Mouse (Mus musculus) neural tube, embryonic 13.5 days (tissue): Measurements from ENCODE around the gene Riok1. TPM values are rescaled to one million over a fixed set of nuclear protein-coding genes. Genes with fewer than 3 reads are reported as not detected.
A peak's percentile ranks its signal among the peaks of the same experiment; 100 is the strongest.

Experiments
- ATAC-seq: fragments of 200-750 bp; cut with Nextera tagmentation; 2 replicates; pipeline ENCODE4 v1.8.0; 2017; ENCODE audit warnings: low read depth, mild to moderate bottlenecking, moderate TSS enrichment, moderate library complexity
- H3K27ac ChIP-seq: fragments of 300-500 bp; sonication (generic); replicated peaks from 2 replicates; pipeline ENCODE4 v1.5.1; 2015; ENCODE audit warnings: moderate library complexity, mild to moderate bottlenecking, inconsistent platforms
- H3K27me3 ChIP-seq: fragments of 300-500 bp; sonication (generic); 2 replicates; pipeline ENCODE4 v1.6.1; 2015; ENCODE audit warnings: mild to moderate bottlenecking, inconsistent platforms
- H3K36me3 ChIP-seq: fragments of 300-500 bp; sonication (generic); 2 replicates; pipeline ENCODE4 v1.6.1; 2015; ENCODE audit warnings: mild to moderate bottlenecking, inconsistent platforms
- H3K4me1 ChIP-seq: fragments of 300-500 bp; sonication (generic); replicated peaks from 2 replicates; pipeline ENCODE4 v1.6.1; 2015; ENCODE audit warnings: inconsistent platforms
- H3K4me2 ChIP-seq: fragments of 300-500 bp; sonication (generic); 2 replicates; pipeline ENCODE4 v1.6.1; 2015; ENCODE audit warnings: inconsistent platforms, mild to moderate bottlenecking, moderate library complexity
- H3K4me3 ChIP-seq: fragments of 300-500 bp; sonication (generic); 2 replicates; pipeline ENCODE4 v1.5.1; 2015; ENCODE audit warnings: mild to moderate bottlenecking, inconsistent platforms
- H3K9ac ChIP-seq: fragments of 300-500 bp; sonication (generic); 2 replicates; pipeline ENCODE4 v1.6.1; 2015; ENCODE audit warnings: moderate library complexity, mild to moderate bottlenecking, inconsistent platforms
- H3K9me3 ChIP-seq: fragments of 300-500 bp; sonication (generic); 2 replicates; pipeline ENCODE4 v1.6.1; 2016; ENCODE audit warnings: inconsistent platforms
- WGBS: fragments of 180-500 bp; shearing (Covaris S2); methylation state at CpG from one replicate; pipeline ENCODE4 v1.1.7; 2015; 5-methylcytosine and 5-hydroxymethylcytosine counted together
- polyA plus RNA-seq: library from polyadenylated mRNA; unstranded; fragments of >200 nt; fragmentation: Nextera tagmentation; extraction: Ambion mirVana; gene quantifications from 2 replicates; pipeline ENCODE4 v1.2.1, GENCODE M21; 2015

Riok1 gene
- polyA plus RNA-seq, 1 experiment from 2014 or later: 54.0 TPM

- no peak overlapping the region for H3K4me3 ChIP-seq
- H3K9ac ChIP-seq: no peak overlapping the region
- no peak overlapping the region for H3K27ac ChIP-seq
- H3K9me3 ChIP-seq: no peaks in the 10 kb centered on the region
- 87% methylated on average over 5 of the region's 5 CpGs for WGBS
- no peaks in the 10 kb centered on the region for H3K27me3 ChIP-seq
- H3K4me2 ChIP-seq: no peak overlapping the region
- H3K36me3 ChIP-seq: no peaks in the 10 kb centered on the region
- no peak for ATAC-seq
- H3K4me1 ChIP-seq: no peaks in the 10 kb centered on the region
These were observed 24.4 kb upstream of the Riok1 start for GRCm38 (mm10) chr13:38012436-38012835.

GRCm38 (mm10) chr13:38015591-38015990 is 21.2 kb upstream of the Riok1 start:
- Histone ChIP-seq H3K27me3 (no peaks in the 10 kb centered on the region), H3K4me1 (no peaks in the 10 kb centered on the region), H3K4me2 (no peak overlapping the region), H3K27ac (no peak overlapping the region), H3K4me3 (no peak overlapping the region), H3K36me3 (no peaks in the 10 kb centered on the region), H3K9ac (no peak overlapping the region), H3K9me3 (no peaks in the 10 kb centered on the region)
- 90% methylated on average over 4 of the region's 4 CpGs for WGBS
- no peak for ATAC-seq

- no peaks in the 10 kb centered on the region for H3K4me1 ChIP-seq
- H3K4me2 ChIP-seq: no peak overlapping the region
- no peaks in the 10 kb centered on the region for H3K9me3 ChIP-seq
- WGBS: 79% methylated on average over 3 of the region's 3 CpGs
- H3K9ac ChIP-seq: no peak overlapping the region
- no peaks in the 10 kb centered on the region for H3K27me3 ChIP-seq
- H3K4me3 ChIP-seq: no peak overlapping the region
- no peaks in the 10 kb centered on the region for H3K36me3 ChIP-seq
- no peak for ATAC-seq
- H3K27ac ChIP-seq: no peak overlapping the region
These were observed 18.0 kb upstream of the Riok1 start for GRCm38 (mm10) chr13:38018791-38019190.

GRCm38 (mm10) chr13:38025874-38026273 is 10.9 kb upstream of the Riok1 start:
- H3K9me3 ChIP-seq: no peaks in the 10 kb centered on the region
- no peak for ATAC-seq
- no peak overlapping the region for H3K4me3 ChIP-seq
- no peaks in the 10 kb centered on the region for H3K36me3 ChIP-seq
- no peaks in the 10 kb centered on the region for H3K4me1 ChIP-seq
- no peaks in the 10 kb centered on the region for H3K27me3 ChIP-seq
- H3K27ac ChIP-seq: no peak overlapping the region
- H3K9ac ChIP-seq: no peak overlapping the region
- WGBS: 41% methylated on average over 4 of the region's 4 CpGs
- H3K4me2 ChIP-seq: no peak overlapping the region

- Histone ChIP-seq H3K27me3 (no peaks in the 10 kb centered on the region), H3K27ac (no peak overlapping the region), H3K4me2 (no peak overlapping the region), H3K36me3 (no peaks in the 10 kb centered on the region), H3K9ac (no peak overlapping the region), H3K4me3 (no peak overlapping the region), H3K9me3 (no peaks in the 10 kb centered on the region), H3K4me1 (no peaks in the 10 kb centered on the region)
- 64% methylated on average over 6 of the region's 6 CpGs for WGBS
- ATAC-seq: no peak
These were observed 9.1 kb upstream of the Riok1 start for GRCm38 (mm10) chr13:38027618-38028248.

GRCm38 (mm10) chr13:38028407-38028806 is 8.4 kb upstream of the Riok1 start:
- no peak for ATAC-seq
- H3K27me3 ChIP-seq: no peaks in the 10 kb centered on the region
- H3K4me2 ChIP-seq: no peak overlapping the region
- no peaks in the 10 kb centered on the region for H3K4me1 ChIP-seq
- H3K9ac ChIP-seq: no peak overlapping the region
- H3K36me3 ChIP-seq: no peaks in the 10 kb centered on the region
- H3K27ac ChIP-seq: no peak overlapping the region
- no peak overlapping the region for H3K4me3 ChIP-seq
- WGBS: 89% methylated on average over 4 of the region's 4 CpGs
- no peaks in the 10 kb centered on the region for H3K9me3 ChIP-seq

- Histone ChIP-seq H3K36me3 (peaks cover 26% of the 10 kb centered on the region), H3K4me2 (peak within 1 kb of the TSS; percentile 97), H3K27ac (peak within 1 kb of the TSS; percentile 76), H3K4me1 (peaks cover 25% of the 10 kb centered on the region), H3K9me3 (no peaks in the 10 kb centered on the region), H3K4me3 (peak within 1 kb of the TSS; percentile 74), H3K9ac (peak within 1 kb of the TSS; percentile 92), H3K27me3 (no peaks in the 10 kb centered on the region)
- peak; percentile 96 for ATAC-seq
- WGBS: under 1% methylated on average over 45 of the region's 47 CpGs
These were observed 371 bp downstream of the Riok1 start, which contains the start of gene Cage1 for GRCm38 (mm10) chr13:38037044-38037687. TSS of gene Cage1 (minus strand) at chr13:38037069.

GRCm38 (mm10) chr13:38037811-38038210 is 1.0 kb downstream of the Riok1 start:
- ATAC-seq: no peak
- Histone ChIP-seq H3K9me3 (no peaks in the 10 kb centered on the region), H3K36me3 (peaks cover 31% of the 10 kb centered on the region), H3K4me1 (peaks cover 25% of the 10 kb centered on the region), H3K27me3 (no peaks in the 10 kb centered on the region), H3K4me3 (peak overlapping the region; percentile 74), H3K9ac (peak overlapping the region; percentile 92), H3K27ac (0 out of 2 replicates have a peak overlapping the region, but pooled peaks have one; percentile 68), H3K4me2 (peak overlapping the region; percentile 97)
- WGBS: 54% methylated on average over 12 of the region's 12 CpGs

GRCm38 (mm10) chr13:38049888-38050287 is 13.1 kb downstream of the Riok1 start:
- H3K9ac ChIP-seq: no peak overlapping the region
- H3K27me3 ChIP-seq: no peaks in the 10 kb centered on the region
- H3K9me3 ChIP-seq: no peaks in the 10 kb centered on the region
- no peak overlapping the region for H3K27ac ChIP-seq
- H3K4me3 ChIP-seq: no peak overlapping the region
- peaks cover 98% of the 10 kb centered on the region for H3K36me3 ChIP-seq
- H3K4me1 ChIP-seq: no peaks in the 10 kb centered on the region
- no peak overlapping the region for H3K4me2 ChIP-seq
- ATAC-seq: no peak
- WGBS: 97% methylated on average over 3 of the region's 3 CpGs

- ATAC-seq: no peak
These were observed 25.9 kb downstream of the Riok1 start for GRCm38 (mm10) chr13:38062678-38063077.

GRCm38 (mm10) chr13:38064854-38065663 is 28.3 kb downstream of the Riok1 start:
- Histone ChIP-seq H3K4me1 (no peaks in the 10 kb centered on the region), H3K9me3 (no peaks in the 10 kb centered on the region), H3K4me3 (no peak overlapping the region), H3K36me3 (peaks cover 37% of the 10 kb centered on the region), H3K27me3 (no peaks in the 10 kb centered on the region), H3K9ac (no peak overlapping the region), H3K27ac (no peak overlapping the region), H3K4me2 (no peak overlapping the region)
- 72% methylated on average over 11 of the region's 11 CpGs for WGBS
- ATAC-seq: peak; percentile 61

More at GRCm38 (mm10) chr13:38062678-38063077, 25.9 kb downstream of the Riok1 start:
- Histone ChIP-seq H3K27ac (no peak overlapping the region), H3K4me3 (no peak overlapping the region), H3K9me3 (no peaks in the 10 kb centered on the region), H3K9ac (no peak overlapping the region), H3K4me1 (no peaks in the 10 kb centered on the region), H3K36me3 (peaks cover 55% of the 10 kb centered on the region), H3K4me2 (no peak overlapping the region), H3K27me3 (no peaks in the 10 kb centered on the region)
- 89% methylated on average over 10 of the region's 11 CpGs for WGBS

- H3K9ac ChIP-seq: no peak overlapping the region
- ATAC-seq: no peak
- H3K4me3 ChIP-seq: no peak overlapping the region
- H3K9me3 ChIP-seq: no peaks in the 10 kb centered on the region
- WGBS: 80% methylated on average over 4 of the region's 4 CpGs
- H3K36me3 ChIP-seq: peaks cover 3% of the 10 kb centered on the region; the same call in 1 of the 2 replicates
- H3K4me2 ChIP-seq: no peak overlapping the region
- no peak overlapping the region for H3K27ac ChIP-seq
- H3K4me1 ChIP-seq: no peaks in the 10 kb centered on the region
- H3K27me3 ChIP-seq: no peaks in the 10 kb centered on the region
These were observed 34.1 kb downstream of the Riok1 start for GRCm38 (mm10) chr13:38070945-38071344.
